Mouse (Mus musculus) lung, postnatal 0 days (tissue): ENCODE measurements around the gene Scn9a.

ENCODE experiments used
- CTCF ChIP-seq: IDR thresholded peaks from 2 replicates; pipeline ENCODE4 v1.5.1; 2016; ENCODE audit warnings: antibody characterized with exemption, mild to moderate bottlenecking
- EP300 ChIP-seq: IDR thresholded peaks from 2 replicates; pipeline ENCODE4 v1.6.1; 2016; ENCODE audit warnings: antibody characterized with exemption, mild to moderate bottlenecking, control low read depth

GRCm38 (mm10) chr2:66463916-66464315 lies 170.8 kb downstream of the Scn9a start:
- TF ChIP-seq CTCF (no peak), EP300 (no peak)
